Mouse (Mus musculus) intestine, postnatal 0 days (tissue): Measurements from ENCODE around the gene Dclre1b. TPM values are rescaled to one million over a fixed set of nuclear protein-coding genes. Genes with fewer than 3 reads are reported as not detected.
A peak's percentile ranks its signal among the peaks of the same experiment; 100 is the strongest.

Experiments used
- ATAC-seq: fragments of 200-750 bp; cut with Nextera tagmentation; 2 replicates; pipeline ENCODE4 v1.8.0; 2017; ENCODE audit warnings: mild to moderate bottlenecking, moderate TSS enrichment, moderate library complexity
- H3K27ac ChIP-seq: fragments of 300-500 bp; sonication (generic); 2 replicates; pipeline ENCODE4 v1.5.1; 2014; ENCODE audit warnings: mild to moderate bottlenecking, low read depth, low read length, moderate library complexity
- H3K27me3 ChIP-seq: fragments of 300-500 bp; sonication (generic); replicated peaks from 2 replicates; pipeline ENCODE4 v1.6.1; 2014; ENCODE audit warnings: low read length, mixed read lengths; ENCODE audit not compliant: control insufficient read depth, insufficient read depth
- H3K36me3 ChIP-seq: fragments of 300-500 bp; sonication (generic); 2 replicates; pipeline ENCODE4 v1.6.1; 2014; ENCODE audit warnings: mild to moderate bottlenecking, moderate library complexity; ENCODE audit not compliant: control insufficient read depth, insufficient read depth
- H3K4me1 ChIP-seq: fragments of 300-500 bp; sonication (generic); replicated peaks from 2 replicates; pipeline ENCODE4 v1.6.1; 2014; ENCODE audit warnings: antibody characterized with exemption, low read length, mixed read lengths; ENCODE audit not compliant: control insufficient read depth, insufficient read depth
- H3K4me2 ChIP-seq: fragments of 300-500 bp; sonication (generic); replicated peaks from 2 replicates; pipeline ENCODE4 v1.6.1; 2014; ENCODE audit warnings: low read depth, mild to moderate bottlenecking, moderate library complexity
- H3K4me3 ChIP-seq: fragments of 300-500 bp; sonication (generic); 2 replicates; pipeline ENCODE4 v1.5.1; 2014; ENCODE audit warnings: low read depth, low read length
- H3K9ac ChIP-seq: fragments of 300-500 bp; sonication (generic); 2 replicates; pipeline ENCODE4 v1.6.1; 2014; ENCODE audit warnings: mild to moderate bottlenecking, low read depth, low read length
- H3K9me3 ChIP-seq: fragments of 300-500 bp; sonication (generic); 2 replicates; pipeline ENCODE4 v1.6.1; 2016; ENCODE audit warnings: mixed run types; ENCODE audit not compliant: control insufficient read depth
- CTCF ChIP-seq: sonication (generic); IDR thresholded peaks from 2 replicates; pipeline ENCODE4 v1.5.1; 2016; ENCODE audit warnings: low read depth, mild to moderate bottlenecking, control low read depth, antibody characterized with exemption, moderate library complexity
- WGBS: fragments of 180-500 bp; shearing (Covaris S2); extraction: QIAGEN DNeasy Blood & Tissue Kit; methylation state at CpG from one replicate; pipeline ENCODE4 v1.1.7; 2014; 5-methylcytosine and 5-hydroxymethylcytosine counted together
- polyA plus RNA-seq: library from polyadenylated mRNA; unstranded; fragments of >200 nt; fragmentation: Nextera tagmentation; extraction: Ambion mirVana; gene quantifications from 2 replicates; pipeline ENCODE4 v1.2.1, GENCODE M21; 2015

The Dclre1b gene
- polyA plus RNA-seq, 1 experiment from 2014 or later, result 10.2 TPM

- Histone ChIP-seq H3K9ac (no peak overlapping the region), H3K27me3 (no peaks in the 10 kb centered on the region), H3K9me3 (no peaks in the 10 kb centered on the region), H3K4me2 (no peak overlapping the region), H3K4me3 (no peak overlapping the region), H3K27ac (no peak overlapping the region), H3K4me1 (no peaks in the 10 kb centered on the region), H3K36me3 (no peaks in the 10 kb centered on the region)
- 84% methylated on average over 3 of the region's 3 CpGs for WGBS
- ATAC-seq, result no peak
- TF ChIP-seq CTCF, result no peak
These were observed 19.8 kb upstream of the Dclre1b start for GRCm38 (mm10) chr3:103829036-103829435.

- H3K9ac ChIP-seq, result no peak overlapping the region
- H3K4me3 ChIP-seq, result no peak overlapping the region
- H3K4me2 ChIP-seq, result no peak overlapping the region
- peaks cover 8% of the 10 kb centered on the region; the same call in 1 of the 2 replicates for H3K36me3 ChIP-seq
- no peaks in the 10 kb centered on the region for H3K4me1 ChIP-seq
- no peak for ATAC-seq
- no peak overlapping the region for H3K27ac ChIP-seq
- peak; percentile 63 for TF ChIP-seq CTCF
- H3K27me3 ChIP-seq, result no peaks in the 10 kb centered on the region
- H3K9me3 ChIP-seq, result no peaks in the 10 kb centered on the region
These were observed 18.3 kb upstream of the Dclre1b start for GRCm38 (mm10) chr3:103827548-103827947.

- 89% methylated on average over 6 of the region's 6 CpGs for WGBS
- H3K9me3 ChIP-seq, result no peaks in the 10 kb centered on the region
- H3K4me1 ChIP-seq, result no peaks in the 10 kb centered on the region
- H3K36me3 ChIP-seq, result peaks cover 11% of the 10 kb centered on the region
- no peak overlapping the region for H3K9ac ChIP-seq
- H3K4me3 ChIP-seq, result no peak overlapping the region
- no peak for ATAC-seq
- no peak overlapping the region for H3K27ac ChIP-seq
- H3K27me3 ChIP-seq, result no peaks in the 10 kb centered on the region
- no peak overlapping the region for H3K4me2 ChIP-seq
- TF ChIP-seq CTCF, result no peak
These were observed 1.7 kb upstream of the Dclre1b start for GRCm38 (mm10) chr3:103810967-103811366.

GRCm38 (mm10) chr3:103809799-103810150, 531 bp upstream of the Dclre1b start:
- peak overlapping the region; percentile 88 for H3K9ac ChIP-seq
- peak overlapping the region; percentile 92 for H3K27ac ChIP-seq
- H3K4me1 ChIP-seq, result no peaks in the 10 kb centered on the region
- TF ChIP-seq CTCF, result no peak
- peaks cover 3% of the 10 kb centered on the region for H3K36me3 ChIP-seq
- H3K4me2 ChIP-seq, result peak overlapping the region; percentile 78
- H3K4me3 ChIP-seq, result peak overlapping the region; percentile 64
- 3% methylated on average over 14 of the region's 14 CpGs for WGBS
- peak; percentile 59 for ATAC-seq
- H3K27me3 ChIP-seq, result no peaks in the 10 kb centered on the region
- no peaks in the 10 kb centered on the region for H3K9me3 ChIP-seq

GRCm38 (mm10) chr3:103805671-103806070, 3.6 kb downstream of the Dclre1b start:
- no peak overlapping the region for H3K27ac ChIP-seq
- ATAC-seq, result no peak
- H3K27me3 ChIP-seq, result no peaks in the 10 kb centered on the region
- H3K36me3 ChIP-seq, result peaks cover 18% of the 10 kb centered on the region
- WGBS, result 98% methylated on average over 1 of the region's 1 CpGs
- no peak overlapping the region for H3K4me3 ChIP-seq
- H3K4me2 ChIP-seq, result no peak overlapping the region
- TF ChIP-seq CTCF, result no peak
- H3K9me3 ChIP-seq, result no peaks in the 10 kb centered on the region
- H3K4me1 ChIP-seq, result 0 out of 2 replicates have a peak, but pooled peaks cover 2% of the 10 kb centered on the region
- H3K9ac ChIP-seq, result no peak overlapping the region

GRCm38 (mm10) chr3:103802861-103803260, 6.4 kb downstream of the Dclre1b start:
- no peak for TF ChIP-seq CTCF
- H3K9ac ChIP-seq, result no peak overlapping the region
- WGBS, result 81% methylated on average over 8 of the region's 8 CpGs
- no peaks in the 10 kb centered on the region for H3K27me3 ChIP-seq
- H3K4me2 ChIP-seq, result no peak overlapping the region
- peaks cover 18% of the 10 kb centered on the region for H3K36me3 ChIP-seq
- no peak overlapping the region for H3K4me3 ChIP-seq
- 0 out of 2 replicates have a peak, but pooled peaks cover 2% of the 10 kb centered on the region for H3K4me1 ChIP-seq
- no peak for ATAC-seq
- peak overlapping the region; percentile 62 for H3K27ac ChIP-seq
- H3K9me3 ChIP-seq, result no peaks in the 10 kb centered on the region
